Mouse (Mus musculus): ENCODE measurements at regions not wholly inside any gene's neighbourhood (a gene's known extent, or its start where the extent isn't known, plus 50 kb on each side); places are given as distances from the start of the nearest gene placed in this dataset.

DNA sequence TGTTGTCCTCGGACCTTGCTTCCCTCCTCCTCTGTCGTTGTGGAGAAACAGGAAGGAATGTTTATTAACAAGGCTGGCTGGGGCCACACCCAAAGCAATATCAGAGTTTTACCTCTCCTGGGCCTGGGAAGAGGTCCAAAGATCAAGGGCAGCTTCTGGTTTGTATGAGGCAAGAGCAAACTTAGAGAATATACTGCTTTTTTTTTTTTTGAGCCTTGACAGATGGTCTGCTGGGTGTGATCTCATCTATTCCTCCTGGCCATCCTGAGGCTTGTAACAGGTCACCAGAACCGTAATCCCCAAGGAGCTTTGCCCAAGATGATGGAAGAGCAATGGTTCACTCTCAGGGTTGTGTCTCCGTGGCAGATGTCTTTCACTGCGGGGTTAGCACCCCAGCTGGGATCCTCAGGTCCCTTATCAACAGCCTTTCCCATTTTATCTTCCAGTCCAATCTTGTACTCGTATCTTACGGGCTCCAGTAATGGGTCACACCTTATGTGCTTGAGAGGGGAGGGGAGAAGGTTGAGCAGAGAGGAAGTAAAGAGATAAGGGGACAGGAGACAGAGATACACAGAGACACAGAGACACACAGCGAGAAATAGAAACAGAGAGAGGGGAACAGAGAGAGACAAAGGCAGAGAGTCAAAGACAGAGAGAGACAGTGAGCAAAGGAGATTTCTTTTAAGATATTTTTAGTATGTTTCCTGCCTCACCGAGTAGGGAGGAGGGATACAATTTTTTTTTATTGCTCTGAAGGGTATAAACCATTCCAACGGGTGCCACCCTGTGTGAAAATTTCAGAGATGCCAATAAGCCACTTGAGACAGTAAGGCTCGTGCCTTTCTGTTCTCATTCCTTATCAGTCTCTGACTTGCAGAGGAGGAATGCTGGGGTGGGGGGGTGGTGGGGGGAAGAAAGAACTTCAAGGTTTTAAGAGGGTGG is 134.6 kb upstream of the Cdkn2b start:
- Histone ChIP-seq H3K9ac (ENCODE audit: low read depth, low read length) (no peak overlapping the region), H3K9me3 (ENCODE audit: control insufficient read depth, low read length) (no peaks in the 10 kb centered on the region), H3K36me3 (ENCODE audit: control insufficient read depth, insufficient read depth, low read length) (no peaks in the 10 kb centered on the region), H3K4me1 (ENCODE audit: control insufficient read depth, insufficient read depth, low read length) (0 out of 2 replicates have a peak, but pooled peaks cover 3% of the 10 kb centered on the region), H3K4me2 (ENCODE audit: low read depth, low read length) (peak overlapping the region; percentile 34; the same call in 1 of the 2 replicates), H3K4me3 (ENCODE audit: low read length) (no peak overlapping the region), H3K27me3 (replicated peaks; ENCODE audit: control insufficient read depth, insufficient read depth, low read length) (no peaks in the 10 kb centered on the region), H3K27ac (ENCODE audit: low read length) (peak overlapping the region; percentile 70)
- ATAC-seq, result peak; percentile 95
- 29% methylated on average over 11 of the region's 11 CpGs for WGBS

- Histone ChIP-seq H3K4me3 (ENCODE audit: low read length) (no peak overlapping the region), H3K9me3 (ENCODE audit: control insufficient read depth, low read length) (no peaks in the 10 kb centered on the region), H3K9ac (ENCODE audit: low read depth, low read length) (no peak overlapping the region), H3K36me3 (ENCODE audit: control insufficient read depth, insufficient read depth, low read length) (no peaks in the 10 kb centered on the region), H3K27me3 (replicated peaks; ENCODE audit: control insufficient read depth, insufficient read depth, low read length) (no peaks in the 10 kb centered on the region), H3K4me1 (ENCODE audit: control insufficient read depth, insufficient read depth, low read length) (0 out of 2 replicates have a peak, but pooled peaks cover 5% of the 10 kb centered on the region), H3K4me2 (ENCODE audit: low read depth, low read length) (no peak overlapping the region), H3K27ac (ENCODE audit: low read length) (no peak overlapping the region)
- ATAC-seq, result no peak
- WGBS, result 73% methylated on average over 1 of the region's 1 CpGs
These were observed 131.7 kb upstream of the Cdkn2b start for GRCm38 (mm10) chr4:89442526-89442925.

GRCm38 (mm10) chr4:89440821-89441220 is 130.0 kb upstream of the Cdkn2b start:
- H3K27ac ChIP-seq (ENCODE audit: low read length), result no peak overlapping the region
- H3K27me3 ChIP-seq (replicated peaks; ENCODE audit: control insufficient read depth, insufficient read depth, low read length), result no peaks in the 10 kb centered on the region
- H3K4me3 ChIP-seq (ENCODE audit: low read length), result no peak overlapping the region
- ATAC-seq, result no peak
- H3K4me2 ChIP-seq (ENCODE audit: low read depth, low read length), result no peak overlapping the region
- 0 out of 2 replicates have a peak, but pooled peaks cover 2% of the 10 kb centered on the region for H3K4me1 ChIP-seq (ENCODE audit: control insufficient read depth, insufficient read depth, low read length)
- H3K36me3 ChIP-seq (ENCODE audit: control insufficient read depth, insufficient read depth, low read length), result no peaks in the 10 kb centered on the region
- H3K9ac ChIP-seq (ENCODE audit: low read depth, low read length), result no peak overlapping the region
- WGBS, result 75% methylated on average over 3 of the region's 3 CpGs
- no peaks in the 10 kb centered on the region for H3K9me3 ChIP-seq (ENCODE audit: control insufficient read depth, low read length)

DNA sequence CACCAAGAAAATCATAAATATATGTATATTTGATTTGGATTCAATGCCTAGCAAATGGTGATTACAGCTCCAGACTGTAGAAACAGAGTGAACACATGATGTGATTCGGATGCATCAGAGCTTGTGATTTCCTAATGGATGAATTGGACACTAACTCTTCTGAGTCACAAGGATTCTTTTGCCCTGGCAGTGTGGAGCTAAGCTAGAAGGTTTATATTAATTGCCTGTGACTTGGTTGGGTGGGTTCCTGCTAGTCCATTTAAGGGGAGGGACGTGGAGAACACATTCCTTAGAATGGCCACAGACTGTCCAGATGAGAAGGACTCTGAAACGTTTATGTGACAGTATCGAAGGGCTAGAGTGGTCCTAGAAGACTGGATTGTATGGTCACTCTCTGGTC is 129.5 kb upstream of the Cdkn2b start:
- H3K36me3 ChIP-seq (ENCODE audit: control insufficient read depth, insufficient read depth, low read length), result no peaks in the 10 kb centered on the region
- no peak overlapping the region for H3K9ac ChIP-seq (ENCODE audit: low read depth, low read length)
- no peak overlapping the region for H3K27ac ChIP-seq (ENCODE audit: low read length)
- no peak overlapping the region for H3K4me3 ChIP-seq (ENCODE audit: low read length)
- H3K4me2 ChIP-seq (ENCODE audit: low read depth, low read length), result no peak overlapping the region
- H3K4me1 ChIP-seq (ENCODE audit: control insufficient read depth, insufficient read depth, low read length), result 0 out of 2 replicates have a peak, but pooled peaks cover 2% of the 10 kb centered on the region
- no peak for ATAC-seq
- WGBS, result 69% methylated on average over 4 of the region's 4 CpGs
- no peaks in the 10 kb centered on the region for H3K9me3 ChIP-seq (ENCODE audit: control insufficient read depth, low read length)
- no peaks in the 10 kb centered on the region for H3K27me3 ChIP-seq (replicated peaks; ENCODE audit: control insufficient read depth, insufficient read depth, low read length)

GRCm38 (mm10) chr4:89438665-89439064 is 127.8 kb upstream of the Cdkn2b start:
- Histone ChIP-seq H3K4me2 (ENCODE audit: low read depth, low read length) (no peak overlapping the region), H3K4me3 (ENCODE audit: low read length) (no peak overlapping the region), H3K36me3 (ENCODE audit: control insufficient read depth, insufficient read depth, low read length) (no peaks in the 10 kb centered on the region), H3K4me1 (ENCODE audit: control insufficient read depth, insufficient read depth, low read length) (0 out of 2 replicates have a peak, but pooled peaks cover 2% of the 10 kb centered on the region), H3K27me3 (replicated peaks; ENCODE audit: control insufficient read depth, insufficient read depth, low read length) (no peaks in the 10 kb centered on the region), H3K9me3 (ENCODE audit: control insufficient read depth, low read length) (no peaks in the 10 kb centered on the region), H3K9ac (ENCODE audit: low read depth, low read length) (no peak overlapping the region), H3K27ac (ENCODE audit: low read length) (no peak overlapping the region)
- 70% methylated on average over 2 of the region's 2 CpGs for WGBS
- peak; percentile 55; the same call in 1 of the 2 replicates for ATAC-seq

DNA sequence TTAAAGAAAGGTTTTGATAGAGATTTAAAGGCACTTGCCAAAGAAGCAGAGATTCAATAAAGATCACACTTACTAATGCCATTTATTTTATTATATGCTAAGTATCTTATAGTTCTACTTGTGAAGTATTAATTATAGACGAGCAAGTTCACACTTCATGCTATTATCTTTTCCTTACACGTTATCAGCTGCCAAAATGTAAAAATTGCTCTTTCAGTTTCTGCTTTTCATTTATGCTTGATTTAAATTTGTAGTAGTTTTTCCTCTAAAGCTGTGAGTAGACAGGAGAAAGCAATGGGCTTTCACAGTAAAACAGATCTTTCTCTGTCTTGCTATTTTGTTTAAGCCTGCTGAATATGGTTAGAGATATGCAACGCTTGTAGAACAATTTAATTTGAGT is 125.9 kb upstream of the Cdkn2b start:
- no peak overlapping the region for H3K4me3 ChIP-seq (ENCODE audit: low read length)
- no peaks in the 10 kb centered on the region for H3K27me3 ChIP-seq (replicated peaks; ENCODE audit: control insufficient read depth, insufficient read depth, low read length)
- no peaks in the 10 kb centered on the region for H3K9me3 ChIP-seq (ENCODE audit: control insufficient read depth, low read length)
- H3K36me3 ChIP-seq (ENCODE audit: control insufficient read depth, insufficient read depth, low read length), result no peaks in the 10 kb centered on the region
- no peak overlapping the region for H3K27ac ChIP-seq (ENCODE audit: low read length)
- H3K4me1 ChIP-seq (ENCODE audit: control insufficient read depth, insufficient read depth, low read length), result 0 out of 2 replicates have a peak, but pooled peaks cover 2% of the 10 kb centered on the region
- H3K9ac ChIP-seq (ENCODE audit: low read depth, low read length), result no peak overlapping the region
- H3K4me2 ChIP-seq (ENCODE audit: low read depth, low read length), result no peak overlapping the region
- ATAC-seq, result no peak
- 86% methylated on average over 3 of the region's 3 CpGs for WGBS

GRCm38 (mm10) chr4:89434152-89434551 is 123.3 kb upstream of the Cdkn2b start:
- ATAC-seq, result peak; percentile 28; the same call in 1 of the 2 replicates
- H3K9me3 ChIP-seq (ENCODE audit: control insufficient read depth, low read length), result no peaks in the 10 kb centered on the region
- peak overlapping the region; percentile 23; the same call in 1 of the 2 replicates for H3K27ac ChIP-seq (ENCODE audit: low read length)
- no peak overlapping the region for H3K9ac ChIP-seq (ENCODE audit: low read depth, low read length)
- 0 out of 2 replicates have a peak, but pooled peaks cover 2% of the 10 kb centered on the region for H3K4me1 ChIP-seq (ENCODE audit: control insufficient read depth, insufficient read depth, low read length)
- no peak overlapping the region for H3K4me2 ChIP-seq (ENCODE audit: low read depth, low read length)
- H3K27me3 ChIP-seq (replicated peaks; ENCODE audit: control insufficient read depth, insufficient read depth, low read length), result no peaks in the 10 kb centered on the region
- H3K4me3 ChIP-seq (ENCODE audit: low read length), result no peak overlapping the region
- WGBS, result 60% methylated on average over 3 of the region's 3 CpGs
- no peaks in the 10 kb centered on the region for H3K36me3 ChIP-seq (ENCODE audit: control insufficient read depth, insufficient read depth, low read length)

- Histone ChIP-seq H3K9ac (ENCODE audit: low read depth, low read length) (no peak overlapping the region), H3K4me3 (ENCODE audit: low read length) (no peak overlapping the region), H3K36me3 (ENCODE audit: control insufficient read depth, insufficient read depth, low read length) (no peaks in the 10 kb centered on the region), H3K27ac (ENCODE audit: low read length) (peak overlapping the region; percentile 78; the same call in 1 of the 2 replicates), H3K4me1 (ENCODE audit: control insufficient read depth, insufficient read depth, low read length) (no peaks in the 10 kb centered on the region), H3K4me2 (ENCODE audit: low read depth, low read length) (no peak overlapping the region), H3K27me3 (replicated peaks; ENCODE audit: control insufficient read depth, insufficient read depth, low read length) (no peaks in the 10 kb centered on the region), H3K9me3 (ENCODE audit: control insufficient read depth, low read length) (no peaks in the 10 kb centered on the region)
- WGBS, result 40% methylated on average over 5 of the region's 5 CpGs
- ATAC-seq, result peak; percentile 79
These were observed 122.7 kb upstream of the Cdkn2b start for GRCm38 (mm10) chr4:89433528-89433927.

DNA sequence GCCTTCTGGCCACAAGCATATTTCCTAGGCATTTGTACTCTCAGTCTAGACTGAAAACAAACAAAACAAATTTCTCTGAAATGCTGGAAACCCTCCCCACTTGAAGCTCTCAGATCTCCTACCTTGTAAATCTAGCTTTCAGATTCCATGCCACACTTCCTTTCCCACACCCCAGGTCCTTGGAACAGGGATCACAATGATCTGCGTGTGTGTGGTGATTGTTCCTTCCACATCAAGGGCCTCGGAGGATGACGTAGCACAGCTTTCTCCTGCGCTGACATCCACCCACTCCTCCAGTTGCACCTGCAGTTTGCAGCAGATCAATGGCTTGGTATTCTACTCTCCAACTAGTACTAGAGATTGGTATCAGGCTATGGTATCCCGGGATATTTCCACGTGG is 120.7 kb upstream of the Cdkn2b start:
- Histone ChIP-seq H3K9ac (ENCODE audit: low read depth, low read length) (no peak overlapping the region), H3K36me3 (ENCODE audit: control insufficient read depth, insufficient read depth, low read length) (no peaks in the 10 kb centered on the region), H3K27ac (ENCODE audit: low read length) (no peak overlapping the region), H3K9me3 (ENCODE audit: control insufficient read depth, low read length) (no peaks in the 10 kb centered on the region), H3K27me3 (replicated peaks; ENCODE audit: control insufficient read depth, insufficient read depth, low read length) (no peaks in the 10 kb centered on the region), H3K4me2 (ENCODE audit: low read depth, low read length) (no peak overlapping the region), H3K4me3 (ENCODE audit: low read length) (no peak overlapping the region), H3K4me1 (ENCODE audit: control insufficient read depth, insufficient read depth, low read length) (peaks cover 4% of the 10 kb centered on the region; the same call in 1 of the 2 replicates)
- 78% methylated on average over 6 of the region's 6 CpGs for WGBS
- no peak for ATAC-seq
